Mouse (Mus musculus): ENCODE measurements around the gene Gm21725. TPM values are rescaled to one million over a fixed set of nuclear protein-coding genes. Genes with fewer than 3 reads are reported as not detected.
"Not testable (repeated sequence)": the region's sequence is repeated elsewhere in the genome, so short reads cannot be mapped to it uniquely, and the experiment has no call there.

The Gm21725 gene
- not detected in 2 replicates for polyA plus RNA-seq (2014; fragmentation: Nextera tagmentation; extraction: Ambion mirVana)

GRCm38 (mm10) chrY:13348963-13349362 lies at the start of gene Gm21725:
TSS of gene Gm21725 (minus strand) at chrY:13349063.
- not testable (repeated sequence) for H3K4me2 ChIP-seq (replicated peaks; ENCODE audit: low read depth, low read length); H3K4me1 ChIP-seq (replicated peaks; ENCODE audit: control insufficient read depth, insufficient read depth, low read length); H3K4me3 ChIP-seq (ENCODE audit: low read depth, low read length); H3K27me3 ChIP-seq (ENCODE audit: control insufficient read depth, insufficient read depth, low read length); ATAC-seq (ENCODE audit: low FRiP score); H3K36me3 ChIP-seq (ENCODE audit: control insufficient read depth, insufficient read depth, low read length); DNase-seq (ENCODE audit: low spot score); H3K9ac ChIP-seq (ENCODE audit: low read depth, low read length); H3K27ac ChIP-seq (ENCODE audit: low read depth, low read length); H3K9me3 ChIP-seq (ENCODE audit: control insufficient read depth, low read length)
- WGBS, result no CpG with 5 or more reads among the region's 3 CpGs

Other genes starting within 250 kb of the Gm21725 start
- gene Gm21891, start 215.6 kb downstream of the Gm21725 start, polyA plus RNA-seq (2014; fragmentation: Nextera tagmentation; extraction: Ambion mirVana), result not detected in 2 replicates
- gene Gm21425, start 187.1 kb downstream of the Gm21725 start, polyA plus RNA-seq (2014; fragmentation: Nextera tagmentation; extraction: Ambion mirVana), result not detected in 2 replicates
- gene Gm21828, start 125.1 kb downstream of the Gm21725 start, polyA plus RNA-seq (2014; fragmentation: Nextera tagmentation; extraction: Ambion mirVana), result not detected in 2 replicates
- not detected in 2 replicates for gene Gm21440, start 96.7 kb downstream of the Gm21725 start, polyA plus RNA-seq (2014; fragmentation: Nextera tagmentation; extraction: Ambion mirVana)
- gene Gm21454, start 96.6 kb downstream of the Gm21725 start, polyA plus RNA-seq (2014; fragmentation: Nextera tagmentation; extraction: Ambion mirVana), result not detected in 2 replicates
- not detected in 2 replicates for gene Gm21866, start 116.5 kb upstream of the Gm21725 start, polyA plus RNA-seq (2014; fragmentation: Nextera tagmentation; extraction: Ambion mirVana)
- not detected in 2 replicates for gene Gm20773, start 145.0 kb upstream of the Gm21725 start, polyA plus RNA-seq (2014; fragmentation: Nextera tagmentation; extraction: Ambion mirVana)